Mouse (Mus musculus): ENCODE data around the gene Aim2.
"Not testable (repeated sequence)": the region's sequence is repeated elsewhere in the genome, so short reads cannot be mapped to it uniquely, and the experiment has no call there.

The Aim2 gene

DNA sequence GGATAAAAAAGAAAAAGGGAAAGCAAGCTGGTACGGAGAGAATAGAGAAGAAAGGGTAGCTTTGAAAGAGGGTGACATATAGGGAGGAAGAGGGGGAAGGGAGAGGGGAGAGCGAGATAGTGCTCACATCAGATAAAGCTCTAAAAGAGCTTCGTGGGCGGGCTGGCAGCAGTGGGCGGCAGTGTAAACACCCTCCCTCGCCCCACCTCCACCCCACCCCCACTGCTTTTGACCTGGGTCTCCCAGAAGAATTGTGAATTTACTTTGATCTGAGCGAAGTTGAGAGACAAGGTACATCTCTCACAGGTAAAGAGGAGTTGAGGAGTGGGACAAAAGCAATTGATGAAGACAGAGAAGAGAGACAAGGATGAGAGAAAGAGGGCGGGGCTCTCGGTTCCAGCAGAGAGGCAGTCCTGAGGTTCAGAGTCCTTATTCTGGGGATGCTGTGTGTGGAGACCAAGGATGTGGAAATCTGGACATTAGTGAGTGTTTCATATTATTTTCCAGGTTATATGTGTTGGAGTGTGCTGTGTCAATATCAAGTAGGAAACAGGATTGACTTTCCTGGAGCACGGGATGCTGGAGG, at the start of gene Aim2:
Aim2 (plus strand) TSS at position 508 of the 586 bp plus-strand sequence.
- in situ Hi-C loops (cut with MboI, MseI), result no loop called here

GRCm38 (mm10) chr1:173302795-173303194, 47.9 kb upstream of the Aim2 start:
- in situ Hi-C loops (cut with MboI, MseI), result loop anchor here in 1 of 2 experiments (10.0 kb wide), 1 partner anchor 1612 kb away; no protein-coding TSS in a partner anchor

- in situ Hi-C loops (cut with MboI, MseI), result not testable (repeated sequence)
These were observed 37.1 kb upstream of the Aim2 start for GRCm38 (mm10) chr1:173313535-173314050.

- in situ Hi-C loops (cut with MboI, MseI), result no loop called here
These were observed 35.0 kb upstream of the Aim2 start for GRCm38 (mm10) chr1:173315725-173316124.

- in situ Hi-C loops (cut with MboI, MseI), result no loop called here
These were observed 32.7 kb upstream of the Aim2 start for GRCm38 (mm10) chr1:173317925-173318477.

DNA sequence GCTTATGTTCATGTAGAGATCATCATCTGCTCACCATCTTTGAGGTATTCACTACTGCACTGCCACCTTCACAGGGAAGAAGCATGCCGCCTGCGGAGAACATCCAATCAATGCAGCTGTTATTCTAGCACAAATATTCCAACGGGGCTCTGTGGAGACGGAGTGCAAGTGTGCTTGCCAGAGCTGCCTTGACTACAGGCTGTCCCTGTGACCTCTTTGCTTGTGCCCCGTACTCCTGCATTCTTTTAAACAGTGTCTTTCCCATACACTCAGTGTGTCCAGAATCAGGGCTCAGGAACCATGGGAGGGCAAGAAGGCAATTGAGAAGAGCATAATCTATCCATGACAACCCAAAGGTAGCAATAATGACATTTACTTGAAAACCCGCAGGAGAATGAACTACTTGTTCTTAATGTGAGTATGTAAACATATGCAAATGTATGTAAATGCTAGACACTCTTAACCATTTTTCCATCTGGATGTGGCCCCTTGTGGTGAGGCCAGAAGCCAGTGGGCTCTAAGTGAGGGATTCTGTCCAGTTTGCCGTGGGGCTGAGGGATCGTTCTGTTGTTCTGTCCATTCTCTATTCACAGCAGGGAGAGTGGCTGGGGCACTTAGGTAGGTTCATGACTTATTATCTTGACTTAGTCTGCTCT, 29.0 kb upstream of the Aim2 start:
- in situ Hi-C loops (cut with MboI, MseI), result no loop called here

DNA sequence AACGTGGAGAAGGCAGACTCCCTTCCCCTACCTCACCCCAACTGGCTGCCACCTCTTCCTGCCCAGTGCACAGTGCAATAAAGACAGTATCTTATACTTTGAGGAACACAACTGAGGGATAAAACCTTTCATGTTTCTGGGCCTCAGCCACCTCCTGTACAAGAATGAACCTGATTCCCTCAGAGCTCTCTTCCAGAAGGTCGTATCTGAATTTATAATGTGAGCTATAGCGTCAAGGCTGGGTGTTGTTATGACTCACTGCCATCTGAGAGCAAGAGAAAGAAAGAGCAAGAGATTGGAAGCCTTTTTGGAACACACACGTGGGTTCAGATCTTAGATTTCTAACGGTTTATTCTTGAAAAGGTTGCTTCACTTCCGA, 28.4 kb upstream of the Aim2 start:
- in situ Hi-C loops (cut with MboI, MseI), result no loop called here

- in situ Hi-C loops (cut with MboI, MseI), result no loop called here
These were observed 26.7 kb upstream of the Aim2 start for GRCm38 (mm10) chr1:173323839-173324585.

DNA sequence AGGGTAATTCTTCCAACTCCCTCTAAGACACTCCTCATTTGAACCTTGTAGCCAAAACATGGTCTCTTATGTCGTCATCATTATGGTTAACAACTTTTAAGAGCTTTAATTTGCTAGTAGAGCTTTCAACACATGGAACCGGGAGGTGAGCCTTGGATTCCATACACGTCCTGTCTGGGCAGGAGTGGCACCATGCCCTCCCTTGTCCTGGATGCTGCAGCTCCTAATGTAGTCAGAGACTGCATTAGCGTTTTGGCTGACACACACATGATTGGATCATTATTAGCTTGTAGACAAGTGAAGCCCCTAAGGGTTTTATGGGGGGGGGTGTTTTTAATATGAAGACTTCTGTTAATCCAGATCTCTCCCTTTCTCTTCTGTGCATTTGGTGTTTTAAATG, 25.7 kb upstream of the Aim2 start:
- in situ Hi-C loops (cut with MboI, MseI), result no loop called here

DNA sequence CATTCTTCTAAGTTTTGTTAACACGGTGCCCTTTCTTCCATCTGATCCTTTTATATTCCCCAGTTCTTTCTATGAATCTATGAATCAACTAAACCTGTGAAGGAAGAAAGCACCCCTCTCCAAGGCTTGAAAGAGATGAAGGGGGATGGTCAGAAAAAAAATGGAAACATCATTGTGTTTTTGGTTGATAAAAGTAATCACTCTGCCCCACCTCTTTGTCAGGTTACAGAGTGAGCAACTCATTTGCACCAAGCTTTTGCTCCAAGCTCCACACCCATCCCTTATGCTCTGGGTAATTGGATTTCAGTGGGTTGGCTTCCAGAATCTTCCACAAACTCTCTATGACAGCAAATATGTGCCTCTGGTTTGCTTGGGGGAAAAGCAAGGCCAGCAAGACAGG, 25.3 kb upstream of the Aim2 start:
- in situ Hi-C loops (cut with MboI, MseI), result no loop called here

DNA sequence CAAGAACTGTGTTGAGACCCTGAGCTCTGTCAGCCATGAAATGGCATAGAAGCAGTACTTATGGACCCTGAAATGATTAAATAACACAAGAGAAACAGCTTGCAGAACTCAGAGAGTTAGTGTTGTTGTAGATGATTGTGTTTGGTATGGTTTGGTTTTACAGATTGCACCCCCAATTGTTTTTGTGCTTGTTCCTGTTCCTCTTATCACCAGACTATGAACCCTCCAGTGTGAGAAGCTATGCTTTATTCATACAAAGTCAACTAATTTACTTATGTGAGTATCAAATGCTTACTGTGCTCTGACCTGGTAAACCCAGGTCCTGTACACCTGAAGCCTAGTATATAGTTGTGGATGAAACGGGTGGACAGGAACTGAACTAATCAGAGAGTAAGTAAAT, 24.1 kb upstream of the Aim2 start:
- in situ Hi-C loops (cut with MboI, MseI), result no loop called here

DNA sequence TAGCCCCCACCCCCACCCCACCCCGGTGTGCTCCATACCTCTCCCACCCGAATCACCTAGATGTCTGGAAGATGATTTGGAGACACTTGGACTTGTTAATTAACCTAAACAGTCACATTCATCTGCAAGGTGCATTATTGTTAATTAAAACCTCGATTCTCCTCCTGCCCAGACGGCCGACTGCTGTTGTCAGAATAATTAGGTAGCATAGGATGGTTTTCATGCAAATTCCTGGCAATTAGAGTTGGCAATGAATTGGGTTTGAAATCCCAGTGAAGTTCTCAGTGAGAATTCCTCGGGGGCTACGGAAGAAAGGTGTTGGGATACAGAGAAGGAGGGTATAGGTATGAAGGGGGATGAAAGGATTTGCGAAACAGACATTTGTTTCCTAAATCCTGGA, 22.2 kb upstream of the Aim2 start:
- in situ Hi-C loops (cut with MboI, MseI), result no loop called here

GRCm38 (mm10) chr1:173329185-173329584, 21.5 kb upstream of the Aim2 start:
- in situ Hi-C loops (cut with MboI, MseI), result no loop called here

DNA sequence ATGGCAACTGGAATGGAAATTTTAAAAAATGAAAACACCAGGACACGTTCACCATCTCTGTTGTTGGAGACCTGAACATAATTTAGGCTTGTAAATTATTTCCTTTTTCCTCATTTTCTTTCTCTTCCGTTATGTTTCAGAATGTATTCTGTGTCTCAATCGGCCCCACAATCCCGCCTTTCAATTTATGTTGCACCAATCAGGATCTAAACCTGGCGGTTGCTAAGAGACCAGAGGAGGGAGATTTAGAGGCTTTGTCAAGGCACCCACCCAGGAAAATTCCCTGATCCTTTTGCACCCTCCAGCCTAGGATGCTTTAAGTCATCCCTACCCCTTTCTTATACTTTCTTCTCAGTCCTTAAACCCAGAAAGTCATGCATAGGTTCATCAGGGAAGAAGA, 20.9 kb upstream of the Aim2 start:
- in situ Hi-C loops (cut with MboI, MseI), result no loop called here

- in situ Hi-C loops (cut with MboI, MseI), result no loop called here
These were observed 18.3 kb upstream of the Aim2 start for GRCm38 (mm10) chr1:173332418-173332817.

- in situ Hi-C loops (cut with MboI, MseI), result no loop called here
These were observed 17.1 kb upstream of the Aim2 start, which contains the start of gene Ackr1 for GRCm38 (mm10) chr1:173333312-173334253. Gene Ackr1 (minus strand): TSS chr1:173333750.

DNA sequence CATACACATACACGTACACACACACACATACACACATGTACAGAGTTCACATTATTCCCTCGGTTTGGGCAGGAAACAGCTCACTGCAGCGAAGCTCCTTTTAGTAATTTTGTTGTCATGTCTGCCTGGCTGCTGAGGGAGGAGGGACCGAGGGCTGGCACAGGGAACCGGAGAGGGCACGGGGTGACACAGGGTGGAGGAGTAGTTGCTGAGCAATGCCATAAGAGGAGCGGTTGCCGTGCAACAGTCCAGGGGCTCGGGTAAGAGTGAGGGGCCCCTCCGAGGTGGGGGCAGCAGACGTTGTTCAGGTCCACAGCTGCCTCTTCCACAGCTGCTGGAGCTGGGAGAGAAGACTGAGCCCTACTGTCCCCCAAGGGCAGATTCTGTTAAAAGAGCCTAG, 14.8 kb upstream of the Aim2 start:
- in situ Hi-C loops (cut with MboI, MseI), result loop anchor here in 1 of 2 experiments (5.0 kb wide), 1 partner anchor 56 kb away; no protein-coding TSS in a partner anchor

DNA sequence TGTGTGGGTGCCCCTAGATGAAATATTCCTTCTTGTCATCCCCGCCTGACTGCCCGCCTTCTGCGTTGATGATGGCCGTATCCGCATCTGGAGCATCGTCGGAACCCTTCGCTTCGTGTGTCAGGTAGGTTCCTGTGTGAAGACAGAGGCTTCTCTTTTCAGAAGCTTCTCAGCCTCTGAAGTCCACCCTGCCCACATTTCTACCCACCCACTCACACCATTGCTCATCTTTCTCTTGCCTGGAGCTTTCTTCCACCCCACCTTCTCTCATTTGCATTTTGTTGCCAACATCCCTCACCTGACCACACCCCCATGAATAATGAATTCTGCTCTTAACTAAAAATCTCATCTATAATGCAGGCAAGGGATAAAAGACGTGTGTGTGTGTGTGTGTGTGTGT, 13.7 kb upstream of the Aim2 start:
- in situ Hi-C loops (cut with MboI, MseI), result loop anchor here in 1 of 2 experiments (5.0 kb wide), 1 partner anchor 55 kb away; no protein-coding TSS in a partner anchor

DNA sequence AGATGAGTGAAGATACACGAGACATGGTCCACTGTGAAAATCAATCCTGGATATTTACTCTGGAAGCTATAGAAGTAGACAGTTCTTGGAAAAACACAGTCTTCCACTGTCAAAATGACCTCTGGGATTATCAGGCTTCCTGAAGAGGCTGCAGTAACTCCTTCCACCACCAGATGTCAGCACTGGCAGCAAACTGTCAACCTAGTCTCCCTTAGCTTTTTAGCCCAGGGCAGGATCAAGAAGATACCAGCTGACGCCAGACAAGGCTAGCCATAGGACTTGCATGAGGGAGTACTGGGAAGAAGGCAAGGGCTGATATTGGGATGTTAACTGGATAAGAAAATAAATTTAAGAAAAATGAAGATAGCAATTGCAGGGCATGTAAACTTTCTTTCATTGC, 11.1 kb upstream of the Aim2 start:
- in situ Hi-C loops (cut with MboI, MseI), result loop anchor here in 1 of 2 experiments (5.0 kb wide), 1 partner anchor 53 kb away; no protein-coding TSS in a partner anchor

- in situ Hi-C loops (cut with MboI, MseI), result loop anchor here in 1 of 2 experiments (5.0 kb wide), 1 partner anchor 50 kb away; no protein-coding TSS in a partner anchor
These were observed 8.3 kb upstream of the Aim2 start for GRCm38 (mm10) chr1:173342425-173342824.

DNA sequence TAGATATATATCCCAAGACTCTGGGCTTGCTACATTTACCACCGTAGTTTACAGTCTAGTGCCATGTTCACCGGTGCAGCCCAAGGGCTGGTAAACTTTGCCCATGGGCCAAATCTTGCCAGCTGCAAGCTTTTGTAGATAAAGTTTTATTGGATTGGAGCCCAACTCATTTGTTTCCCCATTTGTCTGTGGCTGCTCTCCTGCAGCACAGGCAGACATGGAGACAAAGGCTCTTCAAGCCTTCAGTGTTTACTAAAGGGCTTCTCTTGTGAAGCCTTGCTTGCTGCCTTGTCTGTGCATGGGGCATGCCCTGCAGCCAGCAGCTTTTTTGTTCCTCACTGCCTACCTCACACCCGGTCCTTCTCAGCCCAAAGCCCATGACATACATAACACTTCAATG, 6.7 kb upstream of the Aim2 start:
- in situ Hi-C loops (cut with MboI, MseI), result loop anchor here in 1 of 2 experiments (5.0 kb wide), 1 partner anchor 48 kb away; no protein-coding TSS in a partner anchor
